Mouse (Mus musculus) liver, embryonic 13.5 days (tissue): ENCODE measurements around the gene 5330417C22Rik. TPM values are rescaled to one million over a fixed set of nuclear protein-coding genes. Genes with fewer than 3 reads are reported as not detected.

Experiments used
- ATAC-seq: fragments of 200-750 bp; cut with Nextera tagmentation; 2 replicates; pipeline ENCODE4 v1.8.0; 2017; ENCODE audit warnings: low read depth, mild to moderate bottlenecking, moderate number of reproducible peaks, moderate library complexity
- DNase-seq: peaks from one replicate; pipeline ENCODE4 v3.0.0; 2022
- H3K27ac ChIP-seq: fragments of 300-500 bp; sonication (generic); 2 replicates; pipeline ENCODE4 v1.5.1; 2015; ENCODE audit warnings: moderate library complexity, mild to moderate bottlenecking, inconsistent platforms
- H3K27me3 ChIP-seq: fragments of 300-500 bp; sonication (generic); 2 replicates; pipeline ENCODE4 v1.6.1; 2015; ENCODE audit warnings: mild to moderate bottlenecking, inconsistent platforms
- H3K36me3 ChIP-seq: fragments of 300-500 bp; sonication (generic); 2 replicates; pipeline ENCODE4 v1.6.1; 2015; ENCODE audit warnings: mild to moderate bottlenecking, inconsistent platforms
- H3K4me1 ChIP-seq: fragments of 300-500 bp; sonication (generic); replicated peaks from 2 replicates; pipeline ENCODE4 v1.6.1; 2015; ENCODE audit warnings: inconsistent platforms
- H3K4me2 ChIP-seq: fragments of 300-500 bp; sonication (generic); 2 replicates; pipeline ENCODE4 v1.6.1; 2015; ENCODE audit warnings: inconsistent platforms, mild to moderate bottlenecking, moderate library complexity
- H3K4me3 ChIP-seq: fragments of 300-500 bp; sonication (generic); replicated peaks from 2 replicates; pipeline ENCODE4 v1.5.1; 2015; ENCODE audit warnings: mild to moderate bottlenecking, inconsistent platforms
- H3K9ac ChIP-seq: fragments of 300-500 bp; sonication (generic); 2 replicates; pipeline ENCODE4 v1.6.1; 2015; ENCODE audit warnings: mild to moderate bottlenecking, inconsistent platforms
- H3K9me3 ChIP-seq: fragments of 300-500 bp; sonication (generic); replicated peaks from 2 replicates; pipeline ENCODE4 v1.6.1; 2016; ENCODE audit warnings: inconsistent platforms
- WGBS: fragments of 180-500 bp; shearing (Covaris S2); methylation state at CpG from one replicate; pipeline ENCODE4 v1.1.7; 2015; ENCODE audit not compliant: insufficient replicate concordance; 5-methylcytosine and 5-hydroxymethylcytosine counted together
- polyA plus RNA-seq: library from polyadenylated mRNA; unstranded; fragments of >200 nt; fragmentation: Nextera tagmentation; extraction: Ambion mirVana; gene quantifications from 2 replicates; pipeline ENCODE4 v1.2.1, GENCODE M21; 2015

Gene 5330417C22Rik
- polyA plus RNA-seq, 1 experiment from 2014 or later = 0.09 TPM

DNA sequence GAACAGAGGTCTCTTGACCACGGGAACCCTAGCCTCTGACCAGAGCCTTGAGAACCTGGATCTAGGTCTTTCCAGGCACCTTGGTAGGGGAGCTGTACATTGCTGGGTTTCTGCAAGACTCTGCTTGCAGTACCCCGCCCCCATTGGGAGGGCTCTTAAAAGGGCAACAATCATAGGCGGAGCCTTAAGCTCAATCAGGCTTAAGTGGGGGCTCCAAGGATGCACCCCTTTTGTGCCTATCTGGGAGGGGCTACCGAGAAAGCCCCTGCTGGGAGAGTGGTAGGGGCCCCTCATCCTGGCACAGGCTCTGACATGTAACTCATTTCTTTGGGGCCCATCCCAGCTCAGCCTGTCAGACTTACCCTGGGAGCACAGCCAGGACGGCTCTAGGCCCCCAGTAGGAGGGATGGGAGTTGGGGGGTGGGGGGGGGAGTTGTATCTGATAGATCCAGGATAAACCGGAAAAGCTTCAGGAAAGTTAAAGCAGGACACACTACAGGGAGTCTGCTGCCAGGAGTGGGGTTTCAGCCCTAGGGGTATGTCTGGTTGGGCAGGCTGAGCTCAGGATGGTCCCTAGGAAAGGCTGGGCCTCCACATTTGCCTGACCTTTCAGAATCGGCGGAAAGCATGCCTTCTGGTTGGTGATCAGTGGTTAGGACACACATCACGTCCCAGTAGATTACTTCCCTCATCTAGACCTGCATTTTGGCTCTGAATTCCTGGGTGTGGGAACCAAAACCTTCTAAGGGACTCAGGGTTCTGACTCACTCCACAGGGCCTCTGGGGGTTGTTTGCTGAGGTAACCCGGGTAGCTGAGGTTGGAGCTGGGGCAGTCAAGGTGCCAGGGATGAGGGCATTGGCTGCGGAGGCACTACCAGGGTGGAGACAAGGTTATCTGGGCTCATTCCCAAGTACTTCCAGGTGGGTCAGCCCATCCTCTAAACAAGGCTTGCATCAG lies 112.2 kb downstream of the 5330417C22Rik start:
- H3K4me2 ChIP-seq = 0 out of 2 replicates have a peak overlapping the region, but pooled peaks have one; percentile 12
- no peak overlapping the region for H3K27ac ChIP-seq
- H3K4me1 ChIP-seq = peaks cover 15% of the 10 kb centered on the region
- H3K36me3 ChIP-seq = peaks cover 43% of the 10 kb centered on the region
- no peak overlapping the region for H3K4me3 ChIP-seq
- H3K27me3 ChIP-seq = peaks cover 4% of the 10 kb centered on the region; the same call in 1 of the 2 replicates
- no peak overlapping the region for H3K9ac ChIP-seq
- WGBS = 26% methylated on average over 11 of the region's 11 CpGs
- H3K9me3 ChIP-seq = no peaks in the 10 kb centered on the region
- ATAC-seq (peak; percentile 37), DNase-seq (no peak)

DNA sequence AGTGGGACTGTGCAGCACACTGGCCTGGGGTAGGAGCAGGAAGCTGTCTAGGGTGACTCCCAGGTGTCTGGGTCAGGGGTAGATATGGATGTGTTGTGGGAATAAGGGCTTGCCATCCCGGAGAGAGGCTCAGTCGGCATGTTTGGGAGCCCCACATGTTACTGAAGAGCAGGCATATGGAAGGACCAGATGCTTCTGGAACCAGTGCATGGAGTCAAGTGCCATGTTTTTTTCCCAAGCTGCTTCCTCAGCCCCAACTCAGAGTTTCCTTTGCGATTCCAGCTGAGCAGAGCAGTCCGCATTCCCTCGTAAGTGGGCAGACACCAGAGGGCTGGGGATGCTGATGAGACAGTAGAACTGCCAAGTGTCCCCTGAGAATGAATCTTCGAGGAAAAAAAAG lies 113.3 kb downstream of the 5330417C22Rik start:
- no peak overlapping the region for H3K4me2 ChIP-seq
- ATAC-seq = no peak
- 49% methylated on average over 6 of the region's 6 CpGs for WGBS
- no peaks in the 10 kb centered on the region for H3K9me3 ChIP-seq
- H3K9ac ChIP-seq = no peak overlapping the region
- H3K27ac ChIP-seq = no peak overlapping the region
- H3K27me3 ChIP-seq = peaks cover 9% of the 10 kb centered on the region
- H3K4me1 ChIP-seq = peaks cover 15% of the 10 kb centered on the region
- H3K36me3 ChIP-seq = peaks cover 31% of the 10 kb centered on the region
- H3K4me3 ChIP-seq = no peak overlapping the region
- DNase-seq = no peak

DNA sequence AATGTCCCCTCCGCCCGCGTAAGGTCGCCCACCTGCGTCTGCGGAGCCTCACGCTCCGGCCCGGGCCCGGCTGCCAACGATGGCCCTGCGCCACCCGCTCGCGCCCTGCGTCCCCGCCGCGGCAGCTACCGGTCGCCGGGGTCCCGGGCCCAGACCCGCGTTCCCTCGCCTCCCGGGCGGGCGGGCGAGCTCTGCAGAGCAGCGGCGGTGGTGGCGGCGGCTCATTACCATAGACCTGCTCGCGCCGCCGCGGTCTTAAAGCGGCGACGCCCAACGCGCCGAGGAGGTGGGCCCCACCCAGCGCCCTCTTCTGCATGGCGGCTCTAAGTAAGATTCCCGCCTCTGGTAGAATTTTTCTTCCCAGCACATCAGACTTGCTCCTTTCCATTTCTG lies 120.5 kb downstream of the 5330417C22Rik start:
- Histone ChIP-seq H3K27ac (no peak overlapping the region), H3K9ac (peak overlapping the region; percentile 71), H3K36me3 (no peaks in the 10 kb centered on the region), H3K9me3 (peaks cover 17% of the 10 kb centered on the region), H3K4me1 (peaks cover 16% of the 10 kb centered on the region), H3K4me3 (peak overlapping the region; percentile 65), H3K27me3 (peaks cover 49% of the 10 kb centered on the region), H3K4me2 (peak overlapping the region; percentile 97)
- ATAC-seq (peak; percentile 75), DNase-seq (peak; percentile 36)
- under 1% methylated on average over 48 of the region's 48 CpGs for WGBS

DNA sequence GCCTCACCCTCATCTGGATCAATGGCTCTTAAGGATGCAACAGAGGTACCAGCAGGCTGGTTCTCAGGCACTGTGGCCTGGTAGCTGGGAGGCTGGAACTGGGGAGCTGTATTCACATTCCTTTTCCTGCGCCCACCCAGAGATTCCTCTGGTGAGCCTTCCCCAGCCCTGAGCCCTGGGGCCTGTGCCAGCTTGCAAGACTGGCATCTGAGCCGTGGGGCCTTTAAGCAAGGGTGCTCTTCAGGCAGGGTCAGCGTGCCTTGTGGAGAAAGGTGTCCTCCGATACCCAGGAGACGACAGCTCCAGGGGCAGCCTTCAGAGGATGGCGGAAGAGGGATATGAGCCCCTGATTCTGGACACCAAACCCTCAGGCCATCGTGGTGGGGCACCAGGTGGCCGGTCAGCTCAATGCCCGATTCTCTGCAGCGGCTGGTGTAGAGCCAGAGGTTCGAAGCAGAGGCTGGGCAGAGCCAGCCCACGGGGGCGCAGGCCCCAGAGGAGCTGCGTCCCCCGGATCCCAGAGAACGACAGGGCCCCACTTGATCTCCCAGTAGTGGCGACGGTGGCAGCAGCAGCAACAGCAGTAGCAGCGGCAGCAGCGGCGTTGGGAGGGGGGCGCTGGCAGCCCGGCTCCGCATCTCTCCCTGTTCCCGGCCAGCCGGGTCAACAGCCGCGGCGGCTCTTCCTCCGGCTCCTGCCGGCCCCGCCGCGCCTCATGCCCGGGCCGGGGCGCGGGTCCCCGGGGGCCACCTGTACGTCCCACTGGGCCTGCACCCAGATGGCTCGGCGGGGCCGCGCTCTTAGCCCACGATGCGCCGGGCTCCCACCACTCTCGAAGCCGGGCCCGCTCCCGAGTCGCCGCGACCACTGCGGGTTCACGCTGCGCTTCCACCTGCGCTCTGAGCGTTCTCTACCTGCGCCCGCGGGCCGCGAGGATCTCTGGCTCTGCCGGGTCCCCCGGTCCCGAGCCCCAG lies 121.2 kb downstream of the 5330417C22Rik start, which contains the start of gene Celsr2:
Gene Celsr2, minus strand, starts transcription at position 696 of the 974 bp plus-strand sequence.
- Histone ChIP-seq H3K9ac (peak within 1 kb of the TSS; percentile 71), H3K27ac (no peak within 1 kb of the TSS), H3K9me3 (peaks cover 17% of the 10 kb centered on the region), H3K27me3 (peaks cover 45% of the 10 kb centered on the region), H3K36me3 (no peaks in the 10 kb centered on the region), H3K4me2 (peak within 1 kb of the TSS; percentile 97), H3K4me3 (peak within 1 kb of the TSS; percentile 65), H3K4me1 (peaks cover 16% of the 10 kb centered on the region)
- 0 out of 2 replicates have a peak, but pooled peaks have one; percentile 19 for ATAC-seq
- WGBS = 9% methylated on average over 65 of the region's 67 CpGs
- DNase-seq = no peak

DNA sequence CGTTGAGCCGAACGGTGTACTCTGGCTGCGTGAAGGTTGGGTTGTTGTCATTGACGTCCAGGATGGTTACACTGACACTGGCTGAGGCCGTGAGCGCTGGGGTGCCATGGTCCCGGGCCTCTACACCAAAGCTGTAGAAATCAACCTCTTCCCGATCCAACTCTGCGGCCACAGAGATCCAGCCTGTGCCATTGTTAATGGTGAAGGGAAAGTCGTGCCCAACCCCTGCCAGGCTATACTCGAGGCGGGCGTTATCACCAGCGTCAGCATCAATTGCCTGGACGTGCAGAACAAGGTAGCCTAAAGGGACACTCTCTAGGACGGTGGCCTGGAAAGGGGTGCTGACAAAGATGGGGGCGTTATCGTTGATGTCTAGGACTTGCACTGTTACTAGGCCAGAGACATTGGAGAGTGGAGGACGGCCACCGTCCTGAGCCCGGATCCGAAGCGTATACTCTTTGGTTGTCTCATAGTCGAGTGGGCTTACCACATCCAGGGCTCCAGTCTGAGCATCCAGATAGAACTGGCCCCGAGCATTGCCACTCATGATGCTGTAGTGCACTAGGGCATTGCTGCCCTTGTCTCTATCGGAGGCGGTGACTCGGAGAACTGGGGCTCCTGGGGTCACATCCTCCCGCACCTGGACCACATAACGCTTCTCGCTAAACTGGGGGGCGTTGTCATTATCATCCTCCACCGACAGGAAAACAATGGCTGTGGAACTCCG lies 122.5 kb downstream of the 5330417C22Rik start:
- Histone ChIP-seq H3K4me2 (no peak overlapping the region), H3K27ac (no peak overlapping the region), H3K9ac (no peak overlapping the region), H3K4me1 (peaks cover 16% of the 10 kb centered on the region), H3K27me3 (peaks cover 45% of the 10 kb centered on the region), H3K36me3 (no peaks in the 10 kb centered on the region), H3K9me3 (peaks cover 17% of the 10 kb centered on the region), H3K4me3 (no peak overlapping the region)
- ATAC-seq (no peak), DNase-seq (no peak)
- WGBS = 88% methylated on average over 35 of the region's 35 CpGs

DNA sequence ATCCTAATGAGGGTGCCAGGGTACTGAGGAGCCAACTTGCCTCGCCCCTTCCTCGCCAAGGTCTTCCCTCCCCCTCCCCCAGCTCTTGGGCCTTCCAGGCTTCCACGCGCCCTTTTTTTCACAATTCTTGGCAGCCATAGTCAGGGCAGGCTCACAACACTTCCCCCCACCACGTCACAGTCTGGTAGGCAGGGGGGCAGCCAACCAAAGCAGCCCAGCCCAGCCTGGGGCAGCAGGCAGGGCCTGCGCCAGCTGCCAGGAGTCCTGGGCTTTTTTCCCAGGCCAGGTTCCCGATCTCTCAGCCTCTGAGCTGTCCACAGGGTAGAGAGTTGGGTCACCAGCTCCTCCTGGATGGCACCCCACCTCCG lies 124.6 kb downstream of the 5330417C22Rik start:
- Histone ChIP-seq H3K27ac (no peak overlapping the region), H3K27me3 (peaks cover 28% of the 10 kb centered on the region), H3K4me2 (no peak overlapping the region), H3K4me3 (no peak overlapping the region), H3K9me3 (peaks cover 17% of the 10 kb centered on the region), H3K9ac (no peak overlapping the region), H3K4me1 (peaks cover 16% of the 10 kb centered on the region), H3K36me3 (no peaks in the 10 kb centered on the region)
- ATAC-seq (no peak), DNase-seq (no peak)
- 65% methylated on average over 8 of the region's 8 CpGs for WGBS

DNA sequence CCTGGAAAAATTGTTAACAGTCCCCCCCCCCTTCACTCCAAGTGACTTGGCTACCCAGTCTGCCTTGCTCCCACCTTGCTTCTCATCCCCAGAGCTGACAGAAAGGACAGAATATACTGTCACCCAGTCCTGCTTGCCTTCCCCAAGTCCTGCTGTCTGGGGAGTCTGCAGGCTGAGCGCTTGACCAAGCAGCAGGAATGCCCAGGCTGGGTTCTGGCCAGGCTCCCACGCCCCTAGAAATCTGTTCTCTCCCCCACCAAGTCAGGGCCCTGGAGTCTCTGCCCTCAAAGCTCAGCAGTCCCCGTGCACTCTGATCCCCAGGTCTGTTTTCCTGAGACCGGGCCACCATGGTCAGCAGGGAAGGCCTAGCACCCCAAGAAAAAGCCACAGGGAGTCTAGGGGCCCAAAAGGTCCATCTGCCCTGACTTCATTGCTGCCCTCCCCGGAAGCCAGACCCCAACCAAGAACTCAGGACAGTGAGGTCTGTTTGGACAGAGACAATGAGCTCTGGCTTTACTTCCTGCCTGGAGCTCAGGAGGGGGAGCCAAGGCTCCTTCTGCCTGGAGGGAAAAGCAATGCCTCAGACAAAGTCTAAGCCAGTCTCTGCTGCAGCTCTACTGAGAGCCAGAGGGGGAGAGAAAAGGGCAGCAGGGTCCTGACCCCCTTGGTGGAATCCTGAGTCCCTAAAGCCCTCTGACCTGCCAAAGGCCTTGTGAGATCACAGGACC lies 125.1 kb downstream of the 5330417C22Rik start:
- Histone ChIP-seq H3K9me3 (peaks cover 17% of the 10 kb centered on the region), H3K27me3 (peaks cover 22% of the 10 kb centered on the region), H3K27ac (no peak overlapping the region), H3K36me3 (no peaks in the 10 kb centered on the region), H3K4me2 (no peak overlapping the region), H3K4me1 (peaks cover 13% of the 10 kb centered on the region), H3K4me3 (no peak overlapping the region), H3K9ac (no peak overlapping the region)
- ATAC-seq (no peak), DNase-seq (no peak)
- 53% methylated on average over 5 of the region's 5 CpGs for WGBS

DNA sequence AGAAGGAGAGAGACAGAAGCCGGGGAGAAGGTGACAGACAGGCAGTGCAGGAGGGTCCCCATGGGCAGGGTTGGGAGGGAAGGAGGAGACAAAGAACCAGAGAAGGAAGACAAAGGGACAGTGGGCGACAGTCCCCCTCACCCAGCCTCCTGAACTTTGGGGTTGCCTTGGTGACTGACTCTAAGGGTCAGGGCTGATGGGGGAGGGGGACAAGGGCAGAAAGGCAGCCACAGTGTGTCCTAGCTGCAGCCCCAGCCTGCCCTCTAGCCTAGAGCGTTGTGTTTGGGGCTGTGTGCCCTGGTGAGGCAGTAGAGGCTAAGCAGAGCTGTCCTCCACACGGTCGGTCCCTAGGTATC lies 126.0 kb downstream of the 5330417C22Rik start:
- ATAC-seq (no peak), DNase-seq (no peak)
- Histone ChIP-seq H3K27ac (no peak overlapping the region), H3K9me3 (peaks cover 17% of the 10 kb centered on the region), H3K36me3 (no peaks in the 10 kb centered on the region), H3K27me3 (peaks cover 14% of the 10 kb centered on the region), H3K4me3 (no peak overlapping the region), H3K9ac (no peak overlapping the region), H3K4me1 (peaks cover 5% of the 10 kb centered on the region), H3K4me2 (no peak overlapping the region)
- 44% methylated on average over 5 of the region's 5 CpGs for WGBS

DNA sequence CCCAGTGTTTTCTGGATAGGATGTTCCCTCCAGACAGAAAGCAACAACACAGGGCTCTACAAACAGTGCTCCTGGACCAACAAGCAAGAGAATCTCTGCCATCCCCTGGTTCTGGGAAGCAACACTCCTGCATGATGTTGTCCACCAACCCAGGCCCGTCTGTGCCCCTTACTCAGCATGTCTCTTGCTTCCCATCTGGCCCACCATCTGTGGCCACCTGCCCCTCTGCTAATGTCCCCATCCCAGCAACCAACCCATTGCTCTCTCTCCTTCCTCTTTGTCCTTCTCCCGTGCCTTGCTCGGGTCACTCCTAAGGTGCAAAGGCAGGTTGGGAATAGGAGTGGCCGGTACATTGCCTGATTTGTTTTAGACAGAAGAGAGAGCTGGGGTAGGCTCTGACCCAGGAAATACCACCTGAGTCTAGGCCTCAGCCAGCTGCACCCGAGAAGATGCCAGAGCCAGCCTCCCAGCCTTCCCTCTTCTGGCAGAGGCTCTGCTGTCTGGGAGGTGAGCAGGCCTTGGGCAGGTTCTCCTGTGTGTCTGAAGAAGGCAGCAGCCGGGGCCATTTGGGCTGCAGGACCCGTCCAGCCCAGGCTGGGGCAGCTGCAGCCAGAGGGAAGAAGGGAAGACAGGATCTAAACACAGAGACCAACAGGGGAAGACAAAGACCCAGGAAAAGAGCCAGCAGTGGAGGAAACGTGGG lies 126.5 kb downstream of the 5330417C22Rik start:
- H3K9ac ChIP-seq = no peak overlapping the region
- DNase-seq (no peak), ATAC-seq (no peak)
- no peak overlapping the region for H3K4me3 ChIP-seq
- H3K9me3 ChIP-seq = peaks cover 17% of the 10 kb centered on the region
- 53% methylated on average over 8 of the region's 8 CpGs for WGBS
- H3K4me2 ChIP-seq = no peak overlapping the region
- H3K4me1 ChIP-seq = no peaks in the 10 kb centered on the region; the same call in 1 of the 2 replicates
- no peaks in the 10 kb centered on the region for H3K36me3 ChIP-seq
- H3K27ac ChIP-seq = no peak overlapping the region
- H3K27me3 ChIP-seq = peaks cover 9% of the 10 kb centered on the region

DNA sequence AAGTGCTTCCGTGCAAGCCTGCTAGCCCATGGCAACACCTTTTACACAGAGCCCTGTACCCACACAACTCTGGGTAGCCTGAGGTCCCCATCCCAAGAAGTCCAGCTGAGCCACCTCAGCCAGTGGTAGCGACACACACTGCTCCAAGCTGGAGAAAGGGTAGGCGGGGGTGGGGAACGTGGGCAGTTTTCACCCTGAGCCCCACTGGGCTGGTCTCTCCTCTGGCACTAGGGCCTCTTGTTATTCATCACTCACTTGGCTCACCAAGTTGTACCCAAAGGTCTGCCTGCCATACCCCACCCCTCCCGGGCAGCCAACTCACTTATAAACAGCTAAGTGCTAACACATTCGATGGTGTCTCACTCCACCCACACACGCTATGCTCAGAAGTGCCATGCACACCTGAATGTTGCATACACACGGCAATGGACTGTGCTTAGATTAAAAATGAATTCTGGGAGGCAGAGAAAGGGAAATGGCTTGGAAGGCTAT lies 127.8 kb downstream of the 5330417C22Rik start:
- 73% methylated on average over 8 of the region's 8 CpGs for WGBS
- no peaks in the 10 kb centered on the region for H3K27me3 ChIP-seq

More for the DNA sequence above, 127.8 kb downstream of the 5330417C22Rik start:
- no peak for DNase-seq
- no peaks in the 10 kb centered on the region for H3K36me3 ChIP-seq
- H3K4me1 ChIP-seq = no peaks in the 10 kb centered on the region
- H3K9ac ChIP-seq = no peak overlapping the region
- H3K27ac ChIP-seq = no peak overlapping the region
- H3K4me3 ChIP-seq = no peak overlapping the region
- H3K4me2 ChIP-seq = no peak overlapping the region
- peaks cover 4% of the 10 kb centered on the region for H3K9me3 ChIP-seq
- no peak for ATAC-seq
